In genomic region chr15:31573287-31573686, GRCm38 (mm10) we compare ENCODE assay signal across 16 mouse cellular contexts. TPM values are rescaled to one million over a fixed set of nuclear protein-coding genes. Genes with fewer than 3 reads are reported as not detected.
"Had no signal": no experiment of that assay in that cellular context is flagged by ENCODE, and none has a peak within 500 bp of the region (broad histone marks: within the 10 kb centered on the region; RNA-seq: fewer than 3 reads in every experiment).

No protein-coding gene starts in this region.

- H3K4me2 ChIP-seq: limb, embryonic 13.5 days; neural tube, embryonic 12.5 days had no signal

- H3K27ac ChIP-seq: kidney, postnatal 0 days; midbrain, embryonic 10.5 days; neural tube, embryonic 12.5 days; stomach, postnatal 0 days had no signal

- H3K9ac ChIP-seq: limb, embryonic 13.5 days; neural tube, embryonic 12.5 days had no signal

- DNase-seq: kidney, adult 11 months; kidney, adult 9 months; kidney, postnatal 36 days; layer of hippocampus, adult 9-11 months; left cerebral cortex, postnatal 4 days; lung, adult 18-20 months; midbrain, embryonic 14.5 days; right cerebral cortex, postnatal 14 days; thymus, postnatal 14 days had no signal

- H3K4me3 ChIP-seq: limb, embryonic 13.5 days; midbrain, embryonic 10.5 days; neural tube, embryonic 12.5 days had no signal

- H3K9me3 ChIP-seq: limb, embryonic 13.5 days; midbrain, embryonic 10.5 days; neural tube, embryonic 12.5 days had no signal

- H3K36me3 ChIP-seq: limb, embryonic 13.5 days; midbrain, embryonic 10.5 days; neural tube, embryonic 12.5 days had no signal

- H3K27me3 ChIP-seq: limb, embryonic 13.5 days; neural tube, embryonic 12.5 days had no signal

RNA-seq across cellular contexts. Expression of gene Cmbl, which starts 8.1 kb away (rescaled TPM):
- total RNA-seq: monocyte, adult 5-6 weeks; neutrophil, adult 5-6 weeks had no signal
